Mouse (Mus musculus): Measurements from ENCODE around the gene Thbs4. TPM values are rescaled to one million over a fixed set of nuclear protein-coding genes. Genes with fewer than 3 reads are reported as not detected.
A peak's percentile ranks its signal among the peaks of the same experiment; 100 is the strongest.

Gene Thbs4
- 10 to 100 TPM; 50.4 to 96.5 TPM for total RNA-seq (2021)
- long read RNA-seq, experiment 1, transcript Thbs4-201 (22 exons, 3,198 nt), result major isoform, 18 of 51 reads
- long read RNA-seq, experiment 1, partial matches to known transcripts, result 33 of 51 reads
- long read RNA-seq, experiment 1, other reads (novel, unspliced or antisense), result 0 of 51 reads
- long read RNA-seq, experiment 2, transcript Thbs4-201 (22 exons, 3,198 nt), result major isoform, 19 of 41 reads
- long read RNA-seq, experiment 2, partial matches to known transcripts, result 21 of 41 reads
- long read RNA-seq, experiment 2, other reads (novel, unspliced or antisense), result 1 of 41 reads

- peak; percentile 24 for DNase-seq (ENCODE audit: low spot score)
These were observed at the start of gene Thbs4 for GRCm38 (mm10) chr13:92794462-92795214. Gene Thbs4, minus strand, starts transcription at chr13:92794818.

- DNase-seq (ENCODE audit: low spot score), result no peak
These were observed 38.5 kb upstream of the Thbs4 start for GRCm38 (mm10) chr13:92833162-92833561.

DNA sequence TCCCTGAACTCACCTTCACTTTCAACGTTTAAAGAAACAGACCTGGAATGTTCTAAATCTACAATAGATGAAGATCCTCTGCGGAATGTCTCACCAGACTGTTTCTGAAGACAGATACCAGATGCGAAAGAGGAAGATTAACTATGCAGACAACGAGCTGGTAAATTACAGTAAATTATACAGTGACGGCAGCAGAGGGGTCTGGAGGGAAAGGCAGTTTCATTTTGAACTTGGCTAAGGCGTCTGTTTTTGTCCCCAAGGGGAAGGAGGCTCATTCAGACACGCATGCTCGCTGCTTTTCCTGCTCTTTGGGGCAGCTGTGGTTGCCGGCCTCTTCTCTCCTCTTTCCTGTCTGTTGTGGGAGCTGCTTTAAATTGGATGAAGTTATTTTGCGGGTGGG, 34.2 kb upstream of the Thbs4 start:
- no peak for DNase-seq (ENCODE audit: low spot score)

- no peak for DNase-seq (ENCODE audit: low spot score)
These were observed 22.7 kb upstream of the Thbs4 start for GRCm38 (mm10) chr13:92817357-92817756.

DNA sequence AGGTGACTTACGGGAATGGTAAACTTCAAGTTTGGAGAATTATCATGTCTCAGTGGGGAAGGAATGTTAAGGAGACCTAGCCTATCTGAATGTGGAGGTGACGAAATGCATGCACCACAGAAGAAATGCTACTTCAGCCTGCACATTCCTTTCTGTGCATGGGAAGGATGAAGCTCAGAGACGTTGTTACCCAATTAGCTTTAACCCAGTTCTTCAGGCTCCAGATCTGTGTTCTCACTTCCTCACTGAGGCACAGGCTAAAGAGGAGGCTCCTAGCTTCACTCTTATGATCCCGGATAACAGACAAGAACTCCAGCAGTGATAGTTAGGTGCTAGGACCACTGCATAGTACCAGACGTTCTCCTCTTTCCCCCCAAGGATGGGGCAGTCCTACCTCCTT, 21.7 kb upstream of the Thbs4 start:
- no peak for DNase-seq (ENCODE audit: low spot score)

- peak; percentile 62 for DNase-seq (ENCODE audit: low spot score)
These were observed 16.0 kb upstream of the Thbs4 start for GRCm38 (mm10) chr13:92810592-92810991.

DNA sequence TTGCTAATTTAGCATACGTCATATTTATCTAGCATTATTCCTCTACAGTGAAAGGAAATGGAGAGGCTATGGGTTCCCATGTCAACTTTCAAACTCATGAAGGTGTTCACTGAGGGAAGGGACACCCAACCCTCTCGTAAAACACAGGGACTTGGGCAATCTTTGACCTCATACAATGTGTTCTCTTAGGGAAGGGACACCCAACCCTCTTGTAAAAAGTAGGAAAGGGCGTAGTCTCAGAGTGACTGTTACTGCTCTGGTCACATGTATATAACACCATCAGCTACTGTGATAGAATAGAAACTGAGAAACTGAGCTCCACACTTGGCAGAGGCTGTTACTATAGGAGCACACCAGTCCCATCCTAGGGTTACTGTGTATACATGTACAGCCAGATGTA, 13.2 kb upstream of the Thbs4 start:
- DNase-seq (ENCODE audit: low spot score), result no peak

DNA sequence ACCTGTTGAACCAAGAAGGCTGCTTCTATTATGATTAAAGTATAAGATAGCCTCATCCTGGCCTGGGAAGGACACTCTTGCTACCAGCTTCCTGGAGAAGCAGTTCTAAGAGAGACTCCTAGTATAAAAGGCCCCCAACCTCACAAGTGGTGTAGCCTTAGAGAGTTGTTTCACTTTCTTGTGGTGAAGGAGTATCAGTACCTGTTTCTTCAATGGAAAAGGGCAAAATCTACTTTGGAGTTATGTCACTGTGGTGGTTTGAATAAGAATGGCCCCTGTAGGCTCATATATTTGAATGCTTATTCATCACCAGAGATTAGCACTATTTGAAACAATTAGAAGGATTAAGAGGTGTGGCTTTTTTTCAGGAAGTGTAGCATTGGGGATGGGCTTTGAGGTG, 12.2 kb upstream of the Thbs4 start:
- no peak for DNase-seq (ENCODE audit: low spot score)

DNA sequence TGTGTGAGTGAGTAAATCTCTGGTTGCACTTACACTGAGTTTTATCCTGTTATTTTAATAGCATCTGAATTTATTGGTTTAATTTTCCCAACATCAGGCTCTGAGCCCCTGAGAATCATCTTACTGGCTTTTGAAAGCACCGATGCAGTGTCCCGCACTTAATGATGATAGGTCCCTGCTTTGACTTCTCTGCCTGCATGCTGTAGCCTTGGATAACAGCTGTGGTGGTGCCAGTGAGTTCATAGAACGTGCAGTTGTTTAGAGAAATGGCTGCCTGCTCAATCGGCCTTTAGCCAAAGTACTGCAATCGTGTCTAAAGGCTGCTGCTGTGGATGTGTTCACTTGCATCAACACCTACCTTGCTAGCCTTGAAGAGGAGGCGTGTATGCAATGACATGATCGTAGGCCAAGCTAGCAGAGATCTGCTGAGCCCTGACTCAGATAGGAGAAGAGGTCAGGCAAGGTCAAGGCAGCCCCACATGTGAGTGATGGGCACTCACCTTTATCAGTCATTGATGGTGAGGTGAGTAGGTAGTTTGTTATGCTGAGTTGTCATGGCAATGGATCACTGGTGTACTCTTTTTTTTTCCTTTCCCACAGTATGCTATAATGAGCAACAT, 4.8 kb upstream of the Thbs4 start:
- no peak for DNase-seq (ENCODE audit: low spot score)

DNA sequence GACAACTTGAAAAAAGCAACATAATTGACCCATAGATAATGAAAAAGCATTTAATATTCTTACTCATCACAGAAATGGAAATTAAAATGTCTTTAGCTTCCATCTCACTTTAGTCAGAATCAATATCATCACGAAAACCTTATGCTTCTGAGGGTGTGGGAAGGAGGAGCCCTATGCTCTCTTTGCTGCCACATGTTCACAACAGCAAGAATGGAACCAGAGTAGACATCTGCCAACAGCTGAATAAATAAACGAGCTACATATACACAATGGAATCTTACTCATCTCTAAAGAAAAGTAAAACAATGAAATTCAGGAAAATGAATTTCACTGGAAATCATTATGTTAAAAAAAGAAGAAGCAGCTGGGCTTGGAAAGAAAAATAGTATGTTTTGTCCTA, 4.2 kb upstream of the Thbs4 start:
- no peak for DNase-seq (ENCODE audit: low spot score)

- DNase-seq (ENCODE audit: low spot score), result no peak
These were observed 982 bp downstream of the Thbs4 start for GRCm38 (mm10) chr13:92793636-92794035.

DNA sequence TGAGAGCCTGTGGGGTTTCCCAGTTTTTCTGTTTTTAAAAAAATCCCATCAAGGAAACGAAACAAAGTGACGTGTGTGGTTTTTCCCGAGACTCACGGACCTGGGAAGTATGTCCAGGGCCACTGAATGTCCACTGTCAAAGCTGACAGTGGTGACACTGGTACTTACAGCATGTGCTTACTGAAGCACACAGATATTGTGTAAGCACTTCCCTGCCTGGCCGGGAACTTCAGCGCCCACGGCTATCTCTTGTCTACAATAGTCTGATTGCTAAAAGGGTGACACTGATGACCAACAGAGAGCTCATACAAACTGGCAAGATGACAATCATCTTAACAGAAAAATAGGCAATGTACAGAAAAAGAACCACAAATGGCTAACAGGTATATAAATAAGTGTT, 3.1 kb downstream of the Thbs4 start:
- DNase-seq (ENCODE audit: low spot score), result no peak

GRCm38 (mm10) chr13:92784311-92784710, 10.3 kb downstream of the Thbs4 start:
- DNase-seq (ENCODE audit: low spot score), result no peak

DNA sequence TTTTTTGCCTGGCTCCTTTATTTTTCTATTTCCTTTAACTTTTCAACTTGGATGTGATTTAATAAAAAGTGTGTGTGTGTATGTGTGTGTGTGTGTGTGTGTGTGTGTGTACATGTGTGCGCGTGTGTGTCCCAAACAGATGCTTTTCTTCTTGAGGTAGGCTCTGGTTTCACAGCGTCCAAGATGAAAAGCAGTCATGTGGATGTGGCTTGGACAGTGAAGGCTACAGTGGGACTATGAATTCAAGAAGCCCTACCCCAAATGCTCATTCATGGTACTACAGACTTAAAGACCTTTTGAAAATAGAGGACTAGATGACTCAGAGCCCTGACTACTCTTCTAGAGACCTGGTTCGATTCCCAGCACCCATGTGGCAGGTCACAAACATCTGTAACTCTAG, 11.1 kb downstream of the Thbs4 start:
- DNase-seq (ENCODE audit: low spot score), result no peak

- DNase-seq (ENCODE audit: low spot score), result no peak
These were observed 13.7 kb downstream of the Thbs4 start for GRCm38 (mm10) chr13:92780927-92781326.

- DNase-seq (ENCODE audit: low spot score), result no peak
These were observed 14.5 kb downstream of the Thbs4 start for GRCm38 (mm10) chr13:92780076-92780475.

- no peak for DNase-seq (ENCODE audit: low spot score)
These were observed 16.0 kb downstream of the Thbs4 start for GRCm38 (mm10) chr13:92778642-92779041.

- DNase-seq (ENCODE audit: low spot score), result no peak
These were observed 18.7 kb downstream of the Thbs4 start for GRCm38 (mm10) chr13:92775916-92776315.

DNA sequence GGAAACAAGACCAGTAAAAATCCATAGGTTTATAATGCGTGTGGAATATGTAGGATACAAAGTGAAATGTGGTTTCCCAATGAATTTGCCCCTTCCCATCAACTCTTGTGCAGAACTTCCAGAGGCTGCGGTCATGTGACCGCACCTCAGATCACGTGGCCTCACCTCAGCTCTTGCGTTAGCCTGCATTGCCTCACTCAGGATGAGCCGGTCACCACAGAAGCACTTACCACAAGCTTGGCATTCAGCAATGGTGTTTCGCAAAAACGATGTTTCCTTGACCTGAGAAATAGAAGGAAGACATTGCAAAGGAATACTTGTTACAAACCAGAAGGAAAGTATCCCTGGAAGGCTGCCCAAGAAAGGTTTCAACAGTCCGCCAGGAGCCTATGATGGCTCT, 19.7 kb downstream of the Thbs4 start:
- DNase-seq (ENCODE audit: low spot score), result no peak

GRCm38 (mm10) chr13:92772500-92772899, 22.1 kb downstream of the Thbs4 start:
- DNase-seq (ENCODE audit: low spot score), result no peak

DNA sequence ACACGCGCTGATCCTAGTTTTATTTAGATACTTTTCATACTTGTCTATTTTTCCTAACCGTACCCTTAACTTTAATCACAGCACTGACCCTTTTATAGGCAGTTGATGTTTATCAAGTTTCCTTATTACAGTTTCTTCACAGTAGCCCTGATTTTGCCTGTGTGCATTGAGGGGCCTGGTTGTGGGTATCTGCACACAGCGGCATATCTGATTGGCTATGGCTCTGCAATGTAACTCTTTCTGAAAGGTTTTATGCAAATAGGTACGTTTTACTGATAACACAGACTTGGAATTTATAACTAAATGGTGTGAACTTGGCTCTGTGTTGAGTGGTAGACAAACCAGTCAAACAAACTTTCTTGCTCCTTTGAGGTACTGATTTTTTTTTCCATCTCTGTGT, 23.1 kb downstream of the Thbs4 start:
- no peak for DNase-seq (ENCODE audit: low spot score)

- DNase-seq (ENCODE audit: low spot score), result no peak
These were observed 29.0 kb downstream of the Thbs4 start for GRCm38 (mm10) chr13:92765454-92766242.

All from gastrocnemius, adult 18-20 months (tissue).